In the genomic region with DNA sequence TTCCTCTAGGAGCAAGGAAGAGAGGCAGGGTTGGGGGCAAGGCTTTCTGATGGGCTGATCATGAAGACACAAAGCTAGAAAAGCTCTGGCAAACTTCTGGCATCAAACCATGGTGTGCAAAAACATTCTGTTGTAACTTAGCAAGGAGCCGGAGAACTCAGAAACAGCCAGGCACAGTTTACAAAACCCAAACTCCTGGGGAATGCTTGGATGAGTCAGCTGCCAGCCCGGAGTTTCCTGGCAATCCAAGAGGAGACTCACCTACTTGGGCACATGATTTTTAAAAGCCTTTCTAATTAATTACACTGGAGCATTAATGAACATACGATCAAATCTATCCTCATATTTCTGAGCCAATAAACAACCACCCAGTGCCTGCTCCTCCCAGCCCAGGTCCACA, we compare ENCODE assay signal across 36 mouse cellular contexts. TPM values are rescaled to one million over a fixed set of nuclear protein-coding genes. Genes with fewer than 3 reads are reported as not detected.
DNase-seq lines count a peak whose midpoint lies in the region; ATAC-seq and TF ChIP-seq lines count a peak whose summit lies in the region.
"Had no signal": no experiment of that assay in that cellular context is flagged by ENCODE, and none has a peak within 500 bp of the region (broad histone marks: within the 10 kb centered on the region; RNA-seq: fewer than 3 reads in every experiment).

No protein-coding gene starts in this region.

- intact Hi-C loops in left cerebral cortex, postnatal 4 days (cut with DNase I): no loop called here

- no peak for TF ChIP-seq CTCF in hindbrain, postnatal 0 days (IDR thresholded peaks at IDR 0.05; ENCODE audit: low read depth)

- peaks cover 6% of the 10 kb centered on the region; the same call in 1 of the 2 replicates for H3K4me1 ChIP-seq in hindbrain, postnatal 0 days (ENCODE audit: insufficient read depth, low read length)
- no peaks in the 10 kb centered on the region for H3K4me1 ChIP-seq in kidney, embryonic 14.5 days (ENCODE audit: control insufficient read depth, insufficient read depth, low read length)
- H3K4me1 ChIP-seq: forebrain, embryonic 12.5 days; forebrain, embryonic 15.5 days; hindbrain, embryonic 12.5 days; hindbrain, embryonic 15.5 days had no signal

- ATAC-seq in hindbrain, postnatal 0 days: no peak
- ATAC-seq in kidney, embryonic 14.5 days (ENCODE audit: low FRiP score, low TSS enrichment): no peak
- ATAC-seq: activated CD4-positive, CD25-positive, alpha-beta regulatory T cell, adult 4 months; forebrain, embryonic 15.5 days; intestine, embryonic 15.5 days had no signal

- H3K4me2 ChIP-seq in hindbrain, postnatal 0 days (ENCODE audit: low read depth, low read length): no peak overlapping the region
- no peak overlapping the region for H3K4me2 ChIP-seq in kidney, embryonic 14.5 days (replicated peaks; ENCODE audit: low read depth, low read length)
- H3K4me2 ChIP-seq: embryonic facial prominence, embryonic 13.5 days; forebrain, embryonic 12.5 days; forebrain, embryonic 15.5 days; hindbrain, embryonic 12.5 days; hindbrain, embryonic 15.5 days; intestine, embryonic 15.5 days had no signal

- no peaks in the 10 kb centered on the region for H3K9me3 ChIP-seq in hindbrain, postnatal 0 days (ENCODE audit: low read length)
- no peaks in the 10 kb centered on the region for H3K9me3 ChIP-seq in kidney, embryonic 14.5 days (ENCODE audit: control insufficient read depth, low read length)
- H3K9me3 ChIP-seq: embryonic facial prominence, embryonic 10.5 days; embryonic facial prominence, embryonic 13.5 days; forebrain, embryonic 12.5 days; forebrain, embryonic 15.5 days; G1E; heart, embryonic 10.5 days; hindbrain, embryonic 12.5 days; hindbrain, embryonic 15.5 days; intestine, embryonic 15.5 days had no signal

- DNase-seq in adrenal gland, postnatal 14 days: peak; percentile 37
- DNase-seq in adrenal gland, postnatal 25 days: no peak
- DNase-seq in 3T3-L1 (ENCODE audit: low read depth, low spot score) (peak; percentile 61), NIH3T3 (ENCODE audit: low read depth) (peak; percentile 78)
- DNase-seq in fibroblast of lung, adult 2 months (ENCODE audit: low read depth): peak; percentile 66
- no peak for DNase-seq in hindbrain, postnatal 0 days (ENCODE audit: low spot score)
- DNase-seq in left cerebral cortex, postnatal 4 days: no peak
- DNase-seq: B cell, adult 2 months; cerebellum, postnatal 10 days; cerebellum, postnatal 36 days; embryo, embryonic 11 days; gastrocnemius, postnatal 10 days; gastrocnemius, postnatal 36 days; heart, adult 2 months; kidney, adult 11 months; kidney, adult 8-10 months had no signal

- no peak overlapping the region for H3K4me3 ChIP-seq in hindbrain, postnatal 0 days (ENCODE audit: low read length)
- H3K4me3 ChIP-seq in kidney, embryonic 14.5 days (ENCODE audit: low read length): no peak overlapping the region
- H3K4me3 ChIP-seq: embryonic facial prominence, embryonic 10.5 days; embryonic facial prominence, embryonic 13.5 days; forebrain, embryonic 12.5 days; forebrain, embryonic 15.5 days; heart, adult 2 months; heart, embryonic 10.5 days; hindbrain, embryonic 12.5 days; hindbrain, embryonic 15.5 days; intestine, embryonic 15.5 days had no signal

- H3K27ac ChIP-seq in hindbrain, postnatal 0 days: no peak overlapping the region
- no peak overlapping the region for H3K27ac ChIP-seq in kidney, embryonic 14.5 days (ENCODE audit: low read depth, low read length)
- H3K27ac ChIP-seq: embryonic facial prominence, embryonic 10.5 days; embryonic facial prominence, embryonic 13.5 days; forebrain, embryonic 12.5 days; forebrain, embryonic 15.5 days; heart, adult 2 months; heart, embryonic 10.5 days; hindbrain, embryonic 12.5 days; hindbrain, embryonic 15.5 days; intestine, embryonic 15.5 days had no signal

- H3K27me3 ChIP-seq in hindbrain, postnatal 0 days (ENCODE audit: insufficient read depth, low read length): no peaks in the 10 kb centered on the region
- no peaks in the 10 kb centered on the region for H3K27me3 ChIP-seq in kidney, embryonic 14.5 days (ENCODE audit: control insufficient read depth, insufficient read depth, low read length)
- H3K27me3 ChIP-seq: embryonic facial prominence, embryonic 13.5 days; forebrain, embryonic 12.5 days; forebrain, embryonic 15.5 days; hindbrain, embryonic 12.5 days; hindbrain, embryonic 15.5 days; intestine, embryonic 15.5 days had no signal

- H3K36me3 ChIP-seq in hindbrain, postnatal 0 days (ENCODE audit: insufficient read depth, low read length): no peaks in the 10 kb centered on the region
- H3K36me3 ChIP-seq in kidney, embryonic 14.5 days (ENCODE audit: control insufficient read depth, insufficient read depth, low read length): no peaks in the 10 kb centered on the region
- H3K36me3 ChIP-seq: embryonic facial prominence, embryonic 10.5 days; embryonic facial prominence, embryonic 13.5 days; forebrain, embryonic 12.5 days; forebrain, embryonic 15.5 days; G1E; heart, embryonic 10.5 days; hindbrain, embryonic 12.5 days; hindbrain, embryonic 15.5 days; intestine, embryonic 15.5 days had no signal

- H3K9ac ChIP-seq in hindbrain, postnatal 0 days (replicated peaks; ENCODE audit: low read length): no peak overlapping the region
- no peak overlapping the region for H3K9ac ChIP-seq in kidney, embryonic 14.5 days (ENCODE audit: low read depth, low read length)
- H3K9ac ChIP-seq: embryonic facial prominence, embryonic 13.5 days; forebrain, embryonic 12.5 days; forebrain, embryonic 15.5 days; hindbrain, embryonic 12.5 days; hindbrain, embryonic 15.5 days; intestine, embryonic 15.5 days had no signal

- WGBS in hindbrain, postnatal 0 days: 70% methylated on average over 3 of the region's 3 CpGs
- 81% methylated on average over 3 of the region's 3 CpGs for WGBS in kidney, embryonic 14.5 days

RNA-seq across cellular contexts. Expression of a gene that starts 2.5 kb away (rescaled TPM):
- total RNA-seq in adrenal gland, postnatal 14 days (2021): not detected in 2 replicates
- not detected in 2 replicates for total RNA-seq in adrenal gland, postnatal 25 days (2021)
- not detected in 2 replicates for total RNA-seq in hindbrain, postnatal 0 days (2014; rRNA removed)
- not detected in 2 replicates for polyA plus RNA-seq in hindbrain, postnatal 0 days (2015; fragmentation: Nextera tagmentation; extraction: Ambion mirVana)
- total RNA-seq in left cerebral cortex, postnatal 4 days (2021): not detected
- not detected in 2 replicates for polyA plus RNA-seq in kidney, embryonic 14.5 days (2014; fragmentation: Nextera tagmentation; extraction: Ambion mirVana)
- total RNA-seq: adrenal gland, postnatal 36 days; CH12.LX; gastrocnemius, postnatal 10 days; gastrocnemius, postnatal 36 days; granulocyte monocyte progenitor cell, adult 5-6 weeks; heart, adult 2 months; heart, postnatal 25 days; hematopoietic stem cell, adult 5-6 weeks had no signal
- polyA plus RNA-seq: activated CD4-positive, CD25-positive, alpha-beta regulatory T cell, adult 4 months; cerebellum, adult 2 months; cortical plate, adult 2 months; embryonic facial prominence, embryonic 10.5 days; embryonic facial prominence, embryonic 13.5 days; forebrain, embryonic 12.5 days; forebrain, embryonic 15.5 days; G1E; heart, adult 2 months; heart, embryonic 10.5 days; heart, embryonic 14.5 days; heart, postnatal 0 days; hindbrain, embryonic 12.5 days; hindbrain, embryonic 15.5 days; intestine, embryonic 15.5 days had no signal

RNA-seq across cellular contexts. Expression of a gene that starts 11.5 kb away (rescaled TPM):
- total RNA-seq in adrenal gland, postnatal 14 days (2021): 2.0 and 2.7 TPM in 2 replicates
- 1.0 and 1.3 TPM in 2 replicates for total RNA-seq in adrenal gland, postnatal 25 days (2021)
- 5.1 and 7.8 TPM in 2 replicates for total RNA-seq in hindbrain, postnatal 0 days (2014; rRNA removed)
- 3.3 and 4.1 TPM in 2 replicates for polyA plus RNA-seq in hindbrain, postnatal 0 days (2015; fragmentation: Nextera tagmentation; extraction: Ambion mirVana)
- 1 to 10 TPM; 2.2 to 3.0 TPM for total RNA-seq in left cerebral cortex, postnatal 4 days (2021)
- 1.7 and 2.2 TPM in 2 replicates for polyA plus RNA-seq in kidney, embryonic 14.5 days (2014; fragmentation: Nextera tagmentation; extraction: Ambion mirVana)
- total RNA-seq: CH12.LX; granulocyte monocyte progenitor cell, adult 5-6 weeks; hematopoietic stem cell, adult 5-6 weeks had no signal
- polyA plus RNA-seq: activated CD4-positive, CD25-positive, alpha-beta regulatory T cell, adult 4 months; G1E had no signal

RNA-seq across cellular contexts. Expression of a gene that starts 28.3 kb away (rescaled TPM):
- total RNA-seq in adrenal gland, postnatal 14 days (2021): 13.3 and 16.8 TPM in 2 replicates
- total RNA-seq in adrenal gland, postnatal 25 days (2021): 13.7 and 18.8 TPM in 2 replicates
- 3.0 and 4.7 TPM in 2 replicates for total RNA-seq in hindbrain, postnatal 0 days (2014; rRNA removed)
- 2.3 and 2.6 TPM in 2 replicates for polyA plus RNA-seq in hindbrain, postnatal 0 days (2015; fragmentation: Nextera tagmentation; extraction: Ambion mirVana)
- 1 to 10 TPM; 4.7 to 5.0 TPM for total RNA-seq in left cerebral cortex, postnatal 4 days (2021)
- 4.0 and 4.4 TPM in 2 replicates for polyA plus RNA-seq in kidney, embryonic 14.5 days (2014; fragmentation: Nextera tagmentation; extraction: Ambion mirVana)

Comparison
In these comparisons a context has a peak if more than half of its experiments do, and no peak if none do; other contexts are left out.
1. DNase-seq: peak in adrenal gland, postnatal 14 days (single experiment), 3T3-L1 (single experiment), NIH3T3 (single experiment) and fibroblast of lung, adult 2 months (single experiment); none in adrenal gland, postnatal 25 days (single experiment), hindbrain, postnatal 0 days (single experiment) and left cerebral cortex, postnatal 4 days (single experiment).